Mouse (Mus musculus) C2C12 (cell line): ENCODE results near the gene Pot1b. TPM values are rescaled to one million over a fixed set of nuclear protein-coding genes. Genes with fewer than 3 reads are reported as not detected.
A peak's percentile ranks its signal among the peaks of the same experiment; 100 is the strongest.

Source experiments
- H3K27me3 ChIP-seq: one replicate; pipeline ENCODE4 v1.6.1; 2011; ENCODE audit not compliant: control insufficient read depth, insufficient read depth, insufficient read length
- H3K36me3 ChIP-seq: one replicate; pipeline ENCODE4 v1.6.1; 2011; ENCODE audit not compliant: control insufficient read depth, insufficient read depth
- H3K4me3 ChIP-seq: one replicate; pipeline ENCODE4 v1.5.1; 2011; ENCODE audit warnings: mild to moderate bottlenecking, control low read depth; ENCODE audit not compliant: poor library complexity, insufficient read depth, severe bottlenecking
- H3K79me2 ChIP-seq: one replicate; pipeline ENCODE4 v1.6.1; 2011; ENCODE audit not compliant: control insufficient read depth, insufficient read depth
- H3K79me3 ChIP-seq: one replicate; pipeline ENCODE4 v1.6.1; 2011; ENCODE audit warnings: low read depth, control low read depth
- H3ac ChIP-seq: one replicate; pipeline ENCODE3; 2011; ENCODE audit warnings: low read depth; ENCODE audit not compliant: control insufficient read depth, insufficient read length
- CEBPB ChIP-seq: IDR thresholded peaks from one replicate; pipeline ENCODE4 v1.6.1; 2011; ENCODE audit warnings: low read depth, mild to moderate bottlenecking, control low read depth, moderate library complexity
- CTCF ChIP-seq: IDR thresholded peaks from one replicate; pipeline ENCODE4 v1.5.1; 2011; ENCODE audit not compliant: control insufficient read depth, insufficient read depth, insufficient read length
- FOSL1 ChIP-seq: IDR thresholded peaks from one replicate; pipeline ENCODE4 v1.8.0; 2011; ENCODE audit warnings: mild to moderate bottlenecking, low read length; ENCODE audit not compliant: poor library complexity, insufficient read depth, severe bottlenecking
- MAX ChIP-seq: IDR thresholded peaks from one replicate; pipeline ENCODE4 v1.6.1; 2011; ENCODE audit warnings: mild to moderate bottlenecking, control low read depth
- MYOD1 ChIP-seq: IDR thresholded peaks from one replicate; pipeline ENCODE4 v1.6.1; 2011; ENCODE audit warnings: low read depth; ENCODE audit not compliant: control insufficient read depth, insufficient read length
- MYOG ChIP-seq: IDR thresholded peaks from one replicate; pipeline ENCODE4 v1.6.1; 2011; ENCODE audit not compliant: control insufficient read depth, insufficient read length; ENCODE audit errors: extremely low read depth
- USF1 ChIP-seq: IDR thresholded peaks from one replicate; pipeline ENCODE4 v1.6.1; 2011; ENCODE audit warnings: low read depth, mild to moderate bottlenecking, control low read depth, moderate library complexity
- polyA plus RNA-seq: library from polyadenylated mRNA; unstranded; fragments of >200 nt; fragmentation: generic; extraction: Trizol; gene quantifications from one replicate; pipeline ENCODE4 v1.2.1, GENCODE M21; 2012; ENCODE audit warnings: missing spikeins

Gene Pot1b
- polyA plus RNA-seq, 1 experiment, result 1.8 TPM

- H3K79me2 ChIP-seq, result no peaks in the 10 kb centered on the region
- TF ChIP-seq MAX (no peak), FOSL1 (no peak), CTCF (no peak), CEBPB (no peak), MYOG (no peak)
- no peaks in the 10 kb centered on the region for H3K36me3 ChIP-seq
- H3ac ChIP-seq, result no peak overlapping the region
- no peak overlapping the region for H3K4me3 ChIP-seq
- no peaks in the 10 kb centered on the region for H3K79me3 ChIP-seq
- H3K27me3 ChIP-seq, result no peaks in the 10 kb centered on the region
Measured at GRCm38 (mm10) chr17:55721270-55721669, 8.8 kb upstream of the Pot1b start.

DNA sequence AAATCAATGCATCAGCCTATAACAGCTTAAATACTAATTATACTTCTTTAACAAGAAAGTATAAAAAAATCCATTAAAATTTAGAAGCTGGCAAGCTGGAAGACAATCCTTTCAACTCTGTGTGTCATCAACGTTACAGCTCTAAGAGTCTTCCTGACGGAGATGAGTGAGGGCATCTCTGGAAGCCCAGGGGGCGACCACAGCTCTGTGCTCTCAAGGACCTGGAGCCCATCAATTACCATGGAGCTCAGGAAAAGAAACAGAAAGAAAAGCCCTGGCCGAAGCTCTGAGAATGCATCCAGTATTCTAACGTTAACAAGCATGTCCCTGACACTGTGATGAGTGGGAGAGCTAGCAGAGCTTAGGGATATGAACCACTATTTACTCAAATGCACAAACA is 9.6 kb downstream of the Pot1b start:
- Histone ChIP-seq H3K36me3 (no peaks in the 10 kb centered on the region), H3ac (no peak overlapping the region), H3K79me3 (no peaks in the 10 kb centered on the region), H3K27me3 (no peaks in the 10 kb centered on the region), H3K4me3 (no peak overlapping the region), H3K79me2 (no peaks in the 10 kb centered on the region)
- TF ChIP-seq CTCF, result no peak
- TF ChIP-seq FOSL1, result no peak
- TF ChIP-seq MAX, result no peak
- TF ChIP-seq MYOD1, result no peak
- TF ChIP-seq CEBPB, result no peak
- TF ChIP-seq USF1, result no peak
- TF ChIP-seq MYOG, result no peak

DNA sequence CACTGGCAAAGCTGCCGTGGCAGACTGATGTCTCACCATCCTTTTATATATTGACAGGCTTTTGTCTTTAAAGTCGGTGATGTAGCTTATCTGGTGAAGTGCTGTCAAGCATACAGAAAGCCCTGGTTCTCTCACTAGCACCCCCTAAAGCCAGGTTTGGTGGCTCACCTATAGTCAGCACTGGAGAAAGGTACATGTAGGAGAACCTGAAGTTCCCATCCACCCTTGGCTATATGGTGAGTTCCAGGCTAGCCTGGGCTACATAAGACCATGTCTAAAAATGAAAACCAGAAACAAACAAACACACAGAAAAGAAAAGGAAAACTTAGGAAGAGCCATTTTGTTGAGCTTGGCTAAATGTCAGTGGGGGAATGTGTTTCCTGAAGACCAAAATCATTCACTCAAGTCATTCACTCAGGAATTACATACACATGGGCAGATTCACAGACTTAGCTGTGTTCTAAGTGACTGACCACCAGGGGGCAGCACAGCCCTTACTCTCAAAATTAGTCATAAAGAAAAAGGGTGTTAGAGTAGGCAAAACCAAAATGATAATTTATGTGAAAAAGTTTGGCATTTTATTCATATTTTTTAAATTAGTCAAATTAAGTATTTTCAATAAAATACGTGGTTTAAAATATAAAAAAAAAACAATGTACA is 10.1 kb downstream of the Pot1b start:
- Histone ChIP-seq H3K27me3 (no peaks in the 10 kb centered on the region), H3K79me2 (no peaks in the 10 kb centered on the region), H3ac (no peak overlapping the region), H3K36me3 (no peaks in the 10 kb centered on the region), H3K4me3 (no peak overlapping the region), H3K79me3 (no peaks in the 10 kb centered on the region)
- TF ChIP-seq MYOD1, result no peak
- TF ChIP-seq CTCF, result peak; percentile 12

DNA sequence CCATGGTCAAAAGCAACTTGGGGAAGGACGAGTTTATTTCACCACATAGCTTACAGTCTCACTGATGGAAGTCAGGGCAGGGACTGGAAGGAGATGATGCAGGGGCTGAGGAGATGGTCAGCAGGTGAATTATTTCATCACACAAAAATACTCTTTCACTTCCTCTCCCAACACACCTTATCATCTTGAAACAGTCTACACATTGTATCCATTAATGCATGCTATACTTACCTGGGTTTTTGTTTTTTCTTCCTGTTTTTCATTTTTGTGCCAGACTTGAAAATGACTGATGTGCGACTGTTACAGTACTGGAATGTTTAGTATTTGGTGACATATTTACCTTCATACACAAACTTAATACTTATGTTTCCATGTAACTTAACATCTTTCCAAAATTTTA is 13.0 kb downstream of the Pot1b start:
- no peaks in the 10 kb centered on the region for H3K27me3 ChIP-seq
- H3K36me3 ChIP-seq, result no peaks in the 10 kb centered on the region
- no peak overlapping the region for H3ac ChIP-seq
- H3K79me3 ChIP-seq, result no peaks in the 10 kb centered on the region
- TF ChIP-seq MYOG (no peak), FOSL1 (no peak), CEBPB (no peak), MYOD1 (no peak), CTCF (no peak), USF1 (no peak), MAX (no peak)
- H3K79me2 ChIP-seq, result no peaks in the 10 kb centered on the region
- H3K4me3 ChIP-seq, result no peak overlapping the region

DNA sequence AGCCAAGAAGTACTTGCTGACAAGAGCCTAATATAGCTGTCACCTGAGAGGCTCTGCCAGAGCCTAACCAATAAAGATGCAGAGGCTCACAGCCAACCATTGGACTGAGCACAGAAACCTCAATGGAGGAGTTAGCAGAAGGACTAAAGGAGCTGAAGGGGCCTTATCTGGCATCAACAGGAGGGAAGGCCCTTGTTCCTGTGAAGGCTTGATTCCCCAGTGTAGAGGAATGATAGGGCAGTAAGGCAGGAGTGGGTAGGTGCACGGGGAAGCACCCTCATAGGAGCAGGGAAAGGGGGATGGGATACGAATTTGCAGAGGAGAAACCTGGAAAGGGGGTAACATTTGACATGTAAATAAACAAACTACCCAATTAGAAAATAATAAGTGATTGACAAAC is 51.3 kb downstream of the Pot1b start:
- Histone ChIP-seq H3ac (no peak overlapping the region), H3K36me3 (peaks cover 3% of the 10 kb centered on the region), H3K27me3 (no peaks in the 10 kb centered on the region), H3K79me2 (no peaks in the 10 kb centered on the region), H3K4me3 (no peak overlapping the region), H3K79me3 (no peaks in the 10 kb centered on the region)
- no peak for TF ChIP-seq FOSL1
- TF ChIP-seq MYOD1, result no peak
- TF ChIP-seq USF1, result no peak
- TF ChIP-seq CTCF, result no peak
- no peak for TF ChIP-seq CEBPB
- no peak for TF ChIP-seq MAX
- no peak for TF ChIP-seq MYOG

DNA sequence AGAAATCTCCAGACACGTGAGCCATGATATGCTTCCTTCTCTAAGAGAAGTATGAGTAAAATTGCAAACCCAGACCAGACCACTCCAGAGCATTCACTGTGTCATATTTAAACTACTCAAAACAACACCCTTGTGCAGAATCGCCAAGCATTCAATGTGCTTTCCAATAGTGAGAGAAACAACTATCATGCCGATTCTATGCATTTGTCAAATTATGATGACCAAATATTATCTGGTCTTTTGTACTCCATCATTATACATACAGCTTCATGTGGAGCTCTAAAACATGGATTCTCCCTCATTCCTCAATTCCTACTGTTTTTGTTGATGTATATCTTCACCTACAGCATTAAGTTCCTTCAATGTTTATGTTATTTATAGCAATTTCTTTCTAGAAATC is 87.3 kb downstream of the Pot1b start, which contains the start of gene Vmn2r118:
Gene Vmn2r118 (minus strand): TSS at position 101 of the 400 bp plus-strand sequence.
- Histone ChIP-seq H3K36me3 (no peaks in the 10 kb centered on the region), H3ac (no peak within 1 kb of the TSS), H3K4me3 (no peak within 1 kb of the TSS)

More for the DNA sequence above, 87.3 kb downstream of the Pot1b start, which contains the start of gene Vmn2r118:
- Histone ChIP-seq H3K79me3 (no peaks in the 10 kb centered on the region), H3K79me2 (no peaks in the 10 kb centered on the region), H3K27me3 (no peaks in the 10 kb centered on the region)
- TF ChIP-seq CTCF, result no peak
- no peak for TF ChIP-seq CEBPB
- no peak for TF ChIP-seq MAX
- no peak for TF ChIP-seq FOSL1
- TF ChIP-seq MYOD1, result no peak
- no peak for TF ChIP-seq MYOG
- no peak for TF ChIP-seq USF1

Other genes with a start within 250 kb of the Pot1b start
- not detected for gene Vmn2r118, start 87.4 kb downstream of the Pot1b start, polyA plus RNA-seq
- gene Adgre4, start 37.4 kb upstream of the Pot1b start, polyA plus RNA-seq, result not detected
- gene Zfp119a, start 166.3 kb upstream of the Pot1b start, polyA plus RNA-seq, result 0.92 TPM
- 1.5 TPM for gene Zfp959, start 179.5 kb upstream of the Pot1b start, polyA plus RNA-seq
- gene Zfp119b, start 236.9 kb upstream of the Pot1b start, polyA plus RNA-seq, result 0.68 TPM
- gene Ebi3, start 240.0 kb upstream of the Pot1b start, polyA plus RNA-seq, result not detected
- gene Yju2, start 246.5 kb upstream of the Pot1b start, polyA plus RNA-seq, result 15.1 TPM